Mouse (Mus musculus) layer of hippocampus, adult 6 months (tissue): ENCODE data around the gene Gm8281. TPM values are rescaled to one million over a fixed set of nuclear protein-coding genes. Genes with fewer than 3 reads are reported as not detected.

Source experiments
- long read RNA-seq, 2 experiments: library from polyadenylated mRNA; unstranded; transcript quantifications; one replicate each; pipeline ENCODE4 v2.0.0; 2019 to 2020
- polyA plus RNA-seq: library from polyadenylated mRNA; unstranded; fragments of <200 nt; fragmentation: Nextera tagmentation; gene quantifications from 2 replicates; pipeline ENCODE4 v1.2.3, GENCODE M21; 2021

Gm8281 gene
- 2.8 and 3.0 TPM in 2 replicates for polyA plus RNA-seq
- long read RNA-seq, experiment 1, partial matches to known transcripts, result 0 of 10 reads
- long read RNA-seq, experiment 1, other reads (novel, unspliced or antisense), result 10 of 10 reads
- long read RNA-seq, experiment 2, partial matches to known transcripts, result 0 of 38 reads
- long read RNA-seq, experiment 2, other reads (novel, unspliced or antisense), result 38 of 38 reads

DNA sequence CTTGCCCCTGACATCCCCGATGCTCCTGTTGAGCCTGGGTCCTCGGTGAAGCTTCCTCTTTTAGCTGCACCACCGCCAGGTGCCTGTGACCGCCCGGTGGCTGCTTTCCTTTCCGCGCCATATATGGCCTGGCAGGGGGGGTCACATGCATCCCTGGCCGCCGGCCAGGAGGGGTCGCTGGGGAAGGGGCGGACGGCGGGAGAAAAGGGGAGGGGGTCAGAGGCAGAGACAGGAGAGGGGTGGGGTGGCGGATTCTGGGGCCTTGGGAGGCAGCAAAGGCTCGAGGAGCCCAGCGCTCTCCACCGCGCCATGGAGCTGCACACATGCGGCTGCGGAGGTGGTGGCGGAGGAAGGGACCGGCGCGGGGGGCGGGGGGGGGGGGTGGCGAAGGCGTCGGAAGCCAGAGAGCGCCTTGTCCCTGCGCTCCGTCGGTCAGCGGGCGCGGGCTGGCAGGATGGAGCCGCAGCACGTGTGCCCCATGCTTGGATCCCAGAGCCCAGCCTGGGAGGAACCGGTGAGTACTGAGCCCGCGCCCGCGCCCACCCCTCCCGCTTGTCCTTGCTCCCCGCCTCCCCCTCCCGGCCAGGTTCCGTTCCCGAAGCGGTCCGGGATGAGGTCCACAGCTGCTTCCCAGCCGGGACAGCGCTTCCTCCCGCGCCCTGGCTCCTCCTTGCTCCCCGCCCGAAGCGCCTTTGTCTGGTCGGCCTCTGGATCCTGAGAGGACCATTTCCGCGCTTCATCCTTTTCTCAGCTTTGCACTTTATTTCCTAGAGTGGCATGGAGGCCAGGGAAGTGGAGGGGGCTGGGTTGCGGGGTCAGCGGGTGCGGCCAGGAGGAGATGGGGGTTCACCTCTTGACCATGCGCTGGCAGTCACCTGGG lies at the start of gene Gm8281:
Gene Gm8281 (plus strand): TSS at position 430 of the 880 bp plus-strand sequence.

DNA sequence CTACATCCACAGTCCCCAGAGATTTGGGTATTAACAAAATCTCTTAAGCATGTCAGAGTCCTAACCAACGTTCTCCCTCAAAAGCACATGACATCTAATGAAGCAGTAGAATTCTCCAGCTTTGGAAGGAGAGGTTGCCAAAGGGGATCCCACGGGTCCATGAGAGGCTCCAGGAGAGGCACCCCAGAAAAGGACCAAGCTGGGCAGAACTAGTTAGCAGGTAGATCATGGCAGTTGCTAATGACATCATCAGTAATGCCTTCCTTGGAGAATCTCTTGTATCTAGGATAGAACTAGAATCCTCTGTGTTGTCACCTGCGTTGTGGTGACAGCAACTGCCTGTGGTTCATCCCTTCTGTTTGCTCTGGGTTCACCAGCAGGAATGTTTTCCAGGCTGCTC lies 20.5 kb upstream of the Gm8281 start, which contains the start of gene 4930555G01Rik:
Gene 4930555G01Rik (plus strand): TSS at position 301 of the 400 bp plus-strand sequence.

GRCm38 (mm10) chr14:5131219-5131618 lies 60.4 kb downstream of the Gm8281 start, which contains the start of gene Gm8279:
TSS of gene Gm8279 (plus strand) at chr14:5131519.

Other genes starting within 250 kb of the Gm8281 start
- not detected in 2 replicates for gene Gm3269, start 232.9 kb upstream of the Gm8281 start, polyA plus RNA-seq
- gene Gm3264, start 215.5 kb upstream of the Gm8281 start, polyA plus RNA-seq, result 0.21 TPM in 1 of 2 replicates, not detected in the other
- gene Gm3278, start 178.6 kb upstream of the Gm8281 start, polyA plus RNA-seq, result not detected in 2 replicates
- gene Gm8297, start 87.1 kb upstream of the Gm8281 start, polyA plus RNA-seq, result not detected in 2 replicates
- gene Gm3298, start 55.1 kb upstream of the Gm8281 start, polyA plus RNA-seq, result not detected in 2 replicates
- gene 4930555G01Rik, start 20.4 kb upstream of the Gm8281 start, polyA plus RNA-seq, result not detected in 2 replicates
- not detected in 2 replicates for gene Gm8279, start 60.5 kb downstream of the Gm8281 start, polyA plus RNA-seq
- gene Gm3317, start 93.5 kb downstream of the Gm8281 start, polyA plus RNA-seq, result not detected in 2 replicates
- not detected in 2 replicates for gene Gm8271, start 114.8 kb downstream of the Gm8281 start, polyA plus RNA-seq
- gene Gm3526, start 189.5 kb downstream of the Gm8281 start, polyA plus RNA-seq, result not detected in 2 replicates